Mouse (Mus musculus): ENCODE measurements around the gene P4ha2.

- TF ChIP-seq CTCF (IDR thresholded peaks at IDR 0.05; ENCODE audit: low read depth, low read length) (no peak), POLR2A (IDR thresholded peaks at IDR 0.05; ENCODE audit: borderline replicate concordance, low read depth, low read length) (no peak)
Measured at GRCm38 (mm10) chr11:54100045-54100691, at the start of gene P4ha2.

Measured in bone marrow macrophage, adult 2 months (primary cell).